Mouse (Mus musculus) urinary bladder, postnatal 36 days (tissue): Measurements from ENCODE around the gene Mfng.

ENCODE experiments used
- DNase-seq, 2 experiments: peaks; one replicate each; pipeline ENCODE4 v3.0.0; 2022; ENCODE audit warnings: low spot score in 2 of 2, mixed read lengths in 1 of 2

Mfng gene

GRCm38 (mm10) chr15:78715856-78716255 is 57.4 kb downstream of the Mfng start:
- no peak for DNase-seq

- no peak for DNase-seq
These were observed 59.5 kb downstream of the Mfng start for GRCm38 (mm10) chr15:78713751-78714150.

GRCm38 (mm10) chr15:78712335-78713258 is 60.7 kb downstream of the Mfng start:
- DNase-seq: no peak

DNA sequence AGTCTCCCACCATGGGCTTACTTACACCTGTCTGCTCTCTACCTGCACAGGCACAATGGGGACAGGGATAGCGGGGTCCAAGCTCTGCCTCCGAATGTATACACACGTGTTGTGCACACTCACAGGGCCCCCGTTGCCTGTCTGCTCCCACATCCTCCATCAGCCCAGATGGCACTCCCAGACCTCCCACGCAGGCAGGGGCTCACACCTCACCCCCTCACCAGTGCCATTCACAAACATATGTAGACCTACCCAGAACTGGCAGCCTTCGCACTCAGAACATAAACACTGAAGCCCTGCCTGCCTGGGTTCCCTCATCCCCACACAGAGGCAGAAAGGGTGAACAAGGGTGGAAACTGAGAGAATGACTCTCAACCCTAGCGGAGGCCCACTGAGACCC is 61.3 kb downstream of the Mfng start:
- no peak for DNase-seq

DNA sequence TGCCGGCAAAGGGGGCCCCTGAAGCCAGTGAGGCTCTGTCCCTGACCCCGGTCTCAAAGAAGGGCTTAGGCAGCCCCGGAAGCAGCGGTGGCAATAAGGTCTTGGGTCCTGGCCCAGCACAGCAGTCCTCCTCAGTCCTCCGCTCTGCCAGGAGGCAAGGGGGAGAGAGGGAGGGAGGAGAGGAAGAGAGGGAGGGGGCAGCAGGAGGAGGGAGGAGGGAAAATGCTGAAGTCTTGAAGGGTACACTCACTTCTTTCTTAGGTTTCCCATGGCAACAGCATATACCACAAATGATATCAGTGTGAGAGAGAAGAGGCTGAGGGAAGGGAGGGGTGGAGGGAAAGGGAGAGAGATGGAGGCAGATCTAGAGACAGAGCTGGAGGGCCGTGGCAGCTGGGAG is 62.6 kb downstream of the Mfng start:
- no peak for DNase-seq

DNA sequence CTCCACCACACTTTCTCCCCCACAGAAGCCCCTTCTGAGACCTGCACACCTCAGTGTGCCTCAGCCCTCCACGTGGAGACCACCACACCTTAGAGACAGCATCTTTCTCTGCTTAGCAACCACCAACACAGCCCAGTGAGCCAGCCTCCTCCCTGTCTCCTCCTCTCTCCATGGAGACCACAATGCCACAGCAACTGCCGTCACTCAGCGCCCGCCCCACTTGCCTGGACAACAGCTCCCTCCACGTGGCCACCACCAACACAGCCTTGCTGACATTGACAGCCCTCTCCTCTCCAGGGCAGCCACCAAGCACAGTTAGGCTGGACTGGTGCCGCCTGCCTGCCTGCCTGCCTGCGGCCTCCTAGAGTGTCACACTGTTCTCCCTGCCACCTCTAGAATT is 63.5 kb downstream of the Mfng start:
- DNase-seq: no peak

GRCm38 (mm10) chr15:78706630-78707029 is 66.6 kb downstream of the Mfng start:
- no peak for DNase-seq
